Mouse (Mus musculus): ENCODE data around the gene Tnfrsf12a. TPM values are rescaled to one million over a fixed set of nuclear protein-coding genes. Genes with fewer than 3 reads are reported as not detected.
A peak's percentile ranks its signal among the peaks of the same experiment; 100 is the strongest.

Gene Tnfrsf12a
- 3.2 and 3.8 TPM in 2 replicates for polyA plus RNA-seq (2016; fragmentation: Nextera tagmentation; extraction: Ambion mirVana)

DNA sequence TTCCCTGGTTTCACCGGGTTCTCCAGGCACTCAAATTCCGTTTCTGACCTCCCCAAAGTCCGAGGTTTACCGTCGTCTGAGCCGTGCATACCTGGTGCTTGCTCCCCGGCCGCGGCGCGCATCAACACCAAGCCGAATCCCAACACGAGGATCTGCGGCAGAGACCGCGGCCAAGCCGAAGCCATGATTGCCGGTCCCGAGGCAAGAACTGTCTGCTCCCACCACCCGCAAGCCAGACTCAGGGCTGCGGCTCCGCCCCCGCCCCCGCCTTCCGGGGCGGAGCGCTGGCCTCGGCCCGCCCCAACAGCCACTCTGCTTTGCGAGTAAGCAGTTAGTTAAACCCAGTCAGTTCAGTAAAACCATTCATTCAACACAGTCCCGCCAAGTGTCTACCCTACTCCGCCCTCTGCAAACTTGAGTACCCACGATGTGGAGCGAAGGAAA lies at the start of gene Tnfrsf12a:
Tnfrsf12a (minus strand) TSS at position 233 of the 444 bp plus-strand sequence.
- no peaks in the 10 kb centered on the region for H3K9me3 ChIP-seq (replicated peaks)
- peaks cover 63% of the 10 kb centered on the region for H3K4me1 ChIP-seq
- peak within 1 kb of the TSS; percentile 67 for H3K4me3 ChIP-seq
- peak; percentile 84 for DNase-seq (ENCODE audit: low spot score)
- H3K27ac ChIP-seq (replicated peaks) = peak within 1 kb of the TSS; percentile 59
- peaks cover 82% of the 10 kb centered on the region for H3K27me3 ChIP-seq (ENCODE audit: low read depth, poor library complexity, severe bottlenecking)
- H3K36me3 ChIP-seq = no peaks in the 10 kb centered on the region
- under 1% methylated on average over 34 of the region's 34 CpGs for WGBS

DNA sequence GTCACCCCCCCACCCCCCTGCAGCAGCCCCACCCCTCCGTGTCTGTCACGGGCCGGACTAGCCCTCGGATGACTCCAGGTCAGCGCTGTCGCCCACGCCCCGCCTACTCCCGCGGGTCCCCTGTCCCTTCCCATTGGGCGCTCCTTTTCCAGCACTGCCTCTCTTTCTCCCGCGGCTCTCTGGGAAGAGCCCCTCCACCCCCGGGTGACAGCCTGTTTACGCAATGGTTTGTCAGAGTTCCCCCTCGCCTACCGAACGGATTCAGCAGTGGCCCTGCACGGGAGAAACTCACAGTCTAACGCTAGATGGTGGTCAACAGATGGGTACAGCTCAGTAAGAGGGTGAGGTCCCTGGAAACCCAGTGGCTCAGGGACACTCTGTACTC lies 49.5 kb upstream of the Tnfrsf12a start:
- Histone ChIP-seq H3K27me3 (ENCODE audit: low read depth, poor library complexity, severe bottlenecking) (no peaks in the 10 kb centered on the region; the same call in 1 of the 2 replicates), H3K4me3 (peak overlapping the region; percentile 82), H3K27ac (replicated peaks) (peak overlapping the region; percentile 89), H3K9me3 (replicated peaks) (no peaks in the 10 kb centered on the region), H3K4me1 (peaks cover 24% of the 10 kb centered on the region), H3K36me3 (no peaks in the 10 kb centered on the region)
- peak; percentile 87 for DNase-seq (ENCODE audit: low spot score)
- under 1% methylated on average over 20 of the region's 20 CpGs for WGBS

DNA sequence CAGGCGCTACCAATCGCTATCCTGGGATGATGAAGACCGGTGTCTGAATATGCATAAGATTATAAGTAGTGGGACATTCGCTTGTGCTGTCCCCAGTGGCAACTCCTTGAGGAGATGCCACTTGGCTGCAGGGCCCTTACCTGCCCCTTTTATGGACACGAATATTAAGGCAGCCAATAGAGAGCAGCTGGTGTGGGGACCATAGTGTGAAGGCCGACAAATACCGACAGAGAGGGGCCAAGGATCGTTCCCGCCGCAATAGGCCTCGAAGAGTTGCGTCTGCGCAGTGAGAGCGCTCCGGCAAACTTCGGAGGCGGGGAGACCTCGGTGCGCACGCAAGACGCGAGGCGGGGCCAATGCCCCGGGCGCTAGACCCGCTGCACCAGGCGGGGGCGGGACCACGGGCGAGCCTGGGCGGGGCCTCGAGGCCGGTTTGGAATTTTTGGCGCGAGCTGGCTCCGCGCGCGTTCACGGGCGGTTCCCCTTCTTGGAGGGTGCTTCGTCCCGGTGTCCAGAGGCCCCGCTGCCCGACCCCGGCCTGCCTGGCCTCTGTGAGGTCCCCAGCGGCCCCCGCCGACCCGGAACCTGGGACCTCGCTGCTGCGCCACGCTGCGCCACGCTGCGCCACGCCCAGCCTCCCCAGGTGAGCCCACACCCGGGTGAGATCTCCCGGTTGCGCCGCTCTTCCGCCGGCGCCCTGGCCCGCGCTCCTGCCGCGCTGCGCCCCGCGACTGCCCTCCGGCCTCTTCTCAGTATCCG lies 48.9 kb upstream of the Tnfrsf12a start, which contains the start of gene Pkmyt1:
Pkmyt1 (plus strand) TSS at position 338 of the 759 bp plus-strand sequence.
- Histone ChIP-seq H3K27me3 (ENCODE audit: low read depth, poor library complexity, severe bottlenecking) (no peaks in the 10 kb centered on the region; the same call in 1 of the 2 replicates), H3K27ac (replicated peaks) (peak within 1 kb of the TSS; percentile 89), H3K4me1 (peaks cover 24% of the 10 kb centered on the region), H3K9me3 (replicated peaks) (no peaks in the 10 kb centered on the region), H3K36me3 (no peaks in the 10 kb centered on the region), H3K4me3 (peak within 1 kb of the TSS; percentile 82)
- WGBS = 1% methylated on average over 73 of the region's 73 CpGs
- peak; percentile 95 for DNase-seq (ENCODE audit: low spot score)

DNA sequence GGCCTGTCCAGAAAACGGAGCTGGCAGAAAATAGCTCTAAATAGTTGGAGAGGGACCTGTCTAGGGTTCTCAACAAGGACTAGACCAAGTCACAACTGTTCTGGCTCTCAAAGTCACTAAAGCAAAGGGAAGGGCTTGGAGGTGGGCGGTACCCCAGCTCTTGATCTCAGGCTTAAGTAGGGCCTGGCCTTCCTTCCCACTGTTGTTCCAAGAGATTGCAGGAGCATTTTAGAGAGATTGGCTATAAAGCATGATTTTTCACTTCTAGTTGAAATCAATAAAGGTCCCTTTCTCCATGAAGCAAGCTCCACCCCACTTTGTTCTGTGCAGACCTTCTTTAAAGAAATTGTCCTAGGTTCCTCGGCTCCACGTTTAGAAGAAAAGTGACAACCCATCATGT lies 48.2 kb upstream of the Tnfrsf12a start:
- Histone ChIP-seq H3K4me1 (peaks cover 24% of the 10 kb centered on the region), H3K27me3 (ENCODE audit: low read depth, poor library complexity, severe bottlenecking) (no peaks in the 10 kb centered on the region; the same call in 1 of the 2 replicates), H3K36me3 (no peaks in the 10 kb centered on the region), H3K27ac (replicated peaks) (peak overlapping the region; percentile 89), H3K4me3 (peak overlapping the region; percentile 82), H3K9me3 (replicated peaks) (no peaks in the 10 kb centered on the region)
- 70% methylated on average over 4 of the region's 4 CpGs for WGBS
- DNase-seq (ENCODE audit: low spot score) = no peak

DNA sequence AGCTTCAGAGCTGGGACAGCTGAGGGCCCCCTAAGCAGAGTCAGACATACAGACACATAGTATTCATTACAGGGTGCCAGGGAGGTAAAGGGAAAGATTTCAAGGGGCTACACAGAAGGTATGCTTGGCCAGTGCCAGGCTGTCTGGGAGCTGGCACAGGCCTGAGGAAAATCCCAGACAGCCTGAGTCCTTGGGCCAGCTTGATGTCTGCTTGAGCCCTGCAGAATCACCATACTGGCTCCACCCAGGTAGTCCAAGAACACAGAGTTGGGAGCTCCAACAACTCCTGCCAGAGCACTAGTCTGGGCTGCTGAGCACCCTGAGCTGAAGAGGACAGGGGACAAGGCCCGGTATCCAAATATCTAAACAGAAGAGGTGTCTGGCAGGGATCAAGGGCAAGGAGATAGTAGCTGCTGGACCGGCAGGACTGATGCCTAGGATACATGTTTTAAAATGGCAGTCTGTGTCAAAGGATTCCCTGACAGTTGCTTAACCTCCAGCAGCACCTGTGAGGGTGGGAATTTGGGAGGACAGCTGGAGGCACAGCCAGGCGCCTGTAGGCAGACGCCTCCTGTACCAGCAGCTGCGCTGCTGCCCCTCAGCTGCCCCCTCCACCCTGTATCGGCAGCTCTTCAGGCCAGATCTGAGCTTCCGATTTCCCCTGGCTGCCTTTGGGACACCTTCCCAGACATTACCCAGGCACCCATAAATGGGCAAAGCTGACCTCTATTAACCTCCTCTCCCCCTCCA lies 45.3 kb upstream of the Tnfrsf12a start, which contains the start of gene 1520401A03Rik:
1520401A03Rik (minus strand) TSS at position 408 of the 750 bp plus-strand sequence.
- H3K27ac ChIP-seq (replicated peaks) = no peak within 1 kb of the TSS
- 71% methylated on average over 7 of the region's 7 CpGs for WGBS

DNA sequence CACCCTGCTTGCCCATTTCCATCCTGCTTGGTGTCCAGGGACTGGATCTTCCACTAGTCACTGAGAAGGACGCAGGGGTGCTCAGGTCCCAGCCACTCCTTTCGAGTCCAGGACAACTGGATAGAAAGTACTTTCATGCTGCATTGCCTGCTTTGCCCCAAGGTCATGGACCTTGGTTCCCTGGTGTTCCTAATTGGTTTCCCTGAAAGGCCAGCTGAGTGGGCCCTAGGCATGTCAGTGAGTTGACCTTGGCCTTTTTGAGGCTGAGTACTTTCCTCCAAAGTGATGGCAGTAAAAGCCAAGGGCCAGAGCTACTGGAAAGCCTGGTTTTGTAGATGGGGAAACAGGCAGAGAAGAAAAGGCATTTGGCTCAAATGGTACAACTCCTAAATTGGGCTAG lies 44.6 kb upstream of the Tnfrsf12a start:
- no peak overlapping the region for H3K4me3 ChIP-seq
- no peak for DNase-seq (ENCODE audit: low spot score)
- 85% methylated on average over 2 of the region's 2 CpGs for WGBS
- no peaks in the 10 kb centered on the region for H3K9me3 ChIP-seq (replicated peaks)
- H3K4me1 ChIP-seq = peaks cover 14% of the 10 kb centered on the region
- H3K36me3 ChIP-seq = no peaks in the 10 kb centered on the region
- no peak overlapping the region for H3K27ac ChIP-seq (replicated peaks)
- H3K27me3 ChIP-seq (ENCODE audit: low read depth, poor library complexity, severe bottlenecking) = no peaks in the 10 kb centered on the region; the same call in 1 of the 2 replicates

More for the DNA sequence above, 45.3 kb upstream of the Tnfrsf12a start, which contains the start of gene 1520401A03Rik:
- Histone ChIP-seq H3K4me1 (peaks cover 20% of the 10 kb centered on the region), H3K36me3 (no peaks in the 10 kb centered on the region), H3K4me3 (no peak within 1 kb of the TSS), H3K9me3 (replicated peaks) (no peaks in the 10 kb centered on the region), H3K27me3 (ENCODE audit: low read depth, poor library complexity, severe bottlenecking) (no peaks in the 10 kb centered on the region; the same call in 1 of the 2 replicates)
- no peak for DNase-seq (ENCODE audit: low spot score)

DNA sequence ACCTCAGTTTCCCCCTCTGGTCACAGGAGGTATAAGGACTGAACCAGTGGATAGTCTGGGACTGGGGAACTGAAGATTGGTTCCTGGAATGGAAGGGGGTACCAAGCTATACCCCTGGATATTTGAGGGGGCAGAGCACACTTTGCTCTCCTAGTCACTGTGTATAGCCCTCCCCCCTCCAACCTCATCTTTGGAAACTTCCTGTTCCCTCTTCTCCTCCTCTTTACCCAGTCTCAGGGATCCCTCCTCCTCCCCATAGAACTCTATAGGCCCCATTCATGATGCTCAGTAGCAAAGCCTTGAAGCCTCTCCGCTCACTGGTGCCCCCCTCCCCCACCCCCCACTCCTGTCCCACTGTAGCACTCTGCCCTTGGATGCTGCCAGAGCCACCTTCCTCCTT lies 42.2 kb upstream of the Tnfrsf12a start:
- WGBS = 36% methylated on average over 1 of the region's 1 CpGs
- H3K4me1 ChIP-seq = no peaks in the 10 kb centered on the region
- H3K27me3 ChIP-seq (ENCODE audit: low read depth, poor library complexity, severe bottlenecking) = no peaks in the 10 kb centered on the region
- H3K9me3 ChIP-seq (replicated peaks) = no peaks in the 10 kb centered on the region
- H3K27ac ChIP-seq (replicated peaks) = no peak overlapping the region
- no peaks in the 10 kb centered on the region for H3K36me3 ChIP-seq
- no peak for DNase-seq (ENCODE audit: low spot score)
- H3K4me3 ChIP-seq = no peak overlapping the region

DNA sequence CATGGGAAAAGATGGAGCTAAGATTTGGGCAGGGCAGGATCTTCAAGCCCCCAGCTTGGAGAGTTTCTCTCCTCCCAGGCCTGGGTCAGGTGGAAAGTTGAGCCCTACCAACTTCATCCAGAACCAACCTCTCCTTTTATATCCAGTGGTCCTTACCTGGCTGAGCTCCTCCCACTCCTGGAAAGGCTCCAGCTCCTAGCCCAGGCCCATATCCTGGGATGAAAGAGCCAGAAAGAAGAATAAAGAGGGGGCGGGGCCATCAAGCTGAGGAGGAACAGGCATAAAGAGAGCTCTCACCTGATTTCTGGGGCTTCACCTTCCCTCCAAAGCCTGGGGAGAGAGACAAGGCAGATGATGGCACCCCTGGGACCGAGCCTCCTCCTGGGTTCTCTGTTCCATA lies 39.7 kb upstream of the Tnfrsf12a start:
- Histone ChIP-seq H3K36me3 (no peaks in the 10 kb centered on the region), H3K4me3 (no peak overlapping the region), H3K9me3 (replicated peaks) (no peaks in the 10 kb centered on the region), H3K4me1 (no peaks in the 10 kb centered on the region), H3K27me3 (ENCODE audit: low read depth, poor library complexity, severe bottlenecking) (no peaks in the 10 kb centered on the region), H3K27ac (replicated peaks) (no peak overlapping the region)
- WGBS = 69% methylated on average over 2 of the region's 2 CpGs
- no peak for DNase-seq (ENCODE audit: low spot score)

DNA sequence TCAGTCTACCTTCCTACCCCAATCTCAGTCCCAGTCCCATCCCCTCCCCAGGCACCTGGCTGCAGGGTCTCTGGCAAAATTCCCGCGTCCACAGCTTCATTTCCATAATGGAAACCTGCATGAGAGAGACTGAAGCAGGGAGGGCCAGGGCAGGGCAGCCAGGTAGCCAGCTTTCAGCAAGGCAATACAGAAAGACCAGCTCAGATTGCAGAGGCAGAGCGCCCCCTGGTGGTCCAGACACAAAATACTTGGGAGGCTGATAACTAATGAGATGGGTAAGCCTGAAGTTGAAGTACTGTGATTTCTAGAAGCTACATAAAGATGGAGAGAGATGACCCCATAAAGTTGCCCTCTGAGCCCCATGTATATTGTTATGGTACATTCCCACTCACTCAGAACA lies 28.9 kb upstream of the Tnfrsf12a start:
- Histone ChIP-seq H3K27ac (replicated peaks) (no peak overlapping the region), H3K4me1 (no peaks in the 10 kb centered on the region), H3K36me3 (no peaks in the 10 kb centered on the region), H3K4me3 (no peak overlapping the region), H3K9me3 (replicated peaks) (no peaks in the 10 kb centered on the region), H3K27me3 (ENCODE audit: low read depth, poor library complexity, severe bottlenecking) (peaks cover 19% of the 10 kb centered on the region)
- DNase-seq (ENCODE audit: low spot score) = peak; percentile 84
- 0% methylated on average over 3 of the region's 3 CpGs for WGBS

DNA sequence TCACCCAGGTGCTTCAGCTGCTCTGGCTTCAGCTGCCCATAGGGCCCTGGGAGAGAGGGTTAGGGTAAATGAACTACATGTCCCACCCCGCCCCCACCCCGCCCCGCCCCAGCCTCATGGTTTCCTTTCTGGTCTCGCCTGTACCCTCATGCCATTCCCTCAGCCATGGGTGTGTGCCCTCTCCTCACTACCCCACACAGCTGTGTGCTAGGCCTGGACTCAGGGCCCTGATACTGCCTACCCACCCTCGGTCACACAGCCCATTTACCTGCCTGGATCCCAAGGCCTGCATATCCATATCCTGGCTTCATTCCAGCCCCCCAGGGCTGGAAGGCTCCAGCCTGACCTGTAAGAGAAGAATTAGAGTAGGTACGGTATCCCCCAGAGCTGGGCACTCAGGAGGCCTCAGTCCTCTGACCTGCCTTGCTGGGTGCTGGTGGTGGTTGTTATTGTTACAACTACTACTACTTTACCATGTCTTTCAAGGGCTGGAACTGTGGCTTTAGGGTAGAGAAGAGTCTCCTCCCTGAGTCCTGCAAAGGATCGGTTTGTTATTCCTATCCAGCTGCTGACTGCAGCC lies 28.3 kb upstream of the Tnfrsf12a start:
- no peaks in the 10 kb centered on the region for H3K36me3 ChIP-seq
- DNase-seq (ENCODE audit: low spot score) = no peak
- no peaks in the 10 kb centered on the region for H3K9me3 ChIP-seq (replicated peaks)
- no peaks in the 10 kb centered on the region for H3K4me1 ChIP-seq
- H3K4me3 ChIP-seq = no peak overlapping the region
- peaks cover 24% of the 10 kb centered on the region for H3K27me3 ChIP-seq (ENCODE audit: low read depth, poor library complexity, severe bottlenecking)
- no peak overlapping the region for H3K27ac ChIP-seq (replicated peaks)
- 75% methylated on average over 7 of the region's 7 CpGs for WGBS

DNA sequence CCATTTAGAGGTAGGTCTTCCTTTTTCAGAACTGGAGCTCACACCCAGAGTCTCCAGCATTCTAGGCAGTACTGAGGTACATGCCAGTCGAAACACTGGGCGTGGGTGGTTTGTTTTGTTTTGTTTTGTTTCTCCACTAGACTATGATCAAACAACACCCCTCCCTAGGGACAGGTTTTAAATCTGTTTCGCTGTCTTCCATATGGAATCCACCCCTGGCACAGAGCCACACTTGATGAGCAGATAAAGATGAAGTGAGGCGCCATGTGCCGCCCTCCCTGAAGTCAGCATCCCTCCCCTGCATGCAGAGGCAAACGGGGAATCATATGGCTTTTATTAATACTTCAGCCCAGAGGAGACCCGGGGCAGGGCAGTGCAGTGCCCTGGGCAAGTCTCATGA lies 27.5 kb upstream of the Tnfrsf12a start:
- Histone ChIP-seq H3K9me3 (replicated peaks) (no peaks in the 10 kb centered on the region), H3K4me3 (no peak overlapping the region), H3K36me3 (no peaks in the 10 kb centered on the region), H3K27me3 (ENCODE audit: low read depth, poor library complexity, severe bottlenecking) (peaks cover 25% of the 10 kb centered on the region), H3K4me1 (peaks cover 3% of the 10 kb centered on the region), H3K27ac (replicated peaks) (no peak overlapping the region)
- DNase-seq (ENCODE audit: low spot score) = no peak
- 68% methylated on average over 7 of the region's 7 CpGs for WGBS

DNA sequence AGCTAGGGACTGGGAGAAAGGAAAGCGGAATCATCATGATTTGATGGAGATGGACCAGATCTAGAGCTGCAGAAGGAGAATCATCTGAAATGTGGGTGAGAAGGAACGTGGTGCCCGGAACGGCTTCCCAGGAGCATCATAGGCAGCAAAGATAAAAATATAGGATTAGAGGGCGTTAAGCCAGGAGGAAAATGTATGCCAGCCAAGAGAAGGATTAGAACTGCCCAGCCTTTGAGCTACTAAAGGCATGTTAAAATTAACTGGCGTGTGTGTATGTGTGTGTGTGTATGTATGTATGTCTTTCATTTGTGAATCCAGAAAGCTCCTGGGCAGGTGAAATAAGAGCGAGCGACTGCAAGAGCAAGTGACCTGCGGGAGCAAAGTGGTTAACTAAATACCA lies 26.0 kb upstream of the Tnfrsf12a start:
- Histone ChIP-seq H3K27me3 (ENCODE audit: low read depth, poor library complexity, severe bottlenecking) (peaks cover 39% of the 10 kb centered on the region), H3K9me3 (replicated peaks) (no peaks in the 10 kb centered on the region), H3K27ac (replicated peaks) (no peak overlapping the region), H3K4me3 (no peak overlapping the region), H3K36me3 (no peaks in the 10 kb centered on the region), H3K4me1 (peaks cover 12% of the 10 kb centered on the region)
- no peak for DNase-seq (ENCODE audit: low spot score)
- 86% methylated on average over 9 of the region's 9 CpGs for WGBS
